Mouse (Mus musculus) heart, embryonic 16.5 days (tissue): ENCODE data around the gene Il10rb. TPM values are rescaled to one million over a fixed set of nuclear protein-coding genes. Genes with fewer than 3 reads are reported as not detected.

ENCODE experiments used
- ATAC-seq: fragments of 200-750 bp; cut with Nextera tagmentation; replicated peaks from 2 replicates; pipeline ENCODE4 v1.8.0; 2017; ENCODE audit warnings: moderate number of reproducible peaks; ENCODE audit not compliant: insufficient read depth, low FRiP score; ENCODE audit errors: extremely low read depth
- H3K27ac ChIP-seq: fragments of 300-500 bp; sonication (generic); 2 replicates; pipeline ENCODE4 v1.5.1; 2014; ENCODE audit warnings: mild to moderate bottlenecking, low read length, control low read depth, moderate library complexity
- H3K27me3 ChIP-seq: fragments of 300-500 bp; sonication (generic); 2 replicates; pipeline ENCODE4 v1.6.1; 2014; ENCODE audit warnings: low read length, mixed read lengths; ENCODE audit not compliant: control insufficient read depth, insufficient read depth
- H3K36me3 ChIP-seq: fragments of 300-500 bp; sonication (generic); 2 replicates; pipeline ENCODE4 v1.6.1; 2014; ENCODE audit not compliant: control insufficient read depth, insufficient read depth
- H3K4me1 ChIP-seq: fragments of 300-500 bp; sonication (generic); 2 replicates; pipeline ENCODE4 v1.6.1; 2014; ENCODE audit warnings: low read length, mixed read lengths; ENCODE audit not compliant: control insufficient read depth, insufficient read depth
- H3K4me2 ChIP-seq: fragments of 300-500 bp; sonication (generic); 2 replicates; pipeline ENCODE4 v1.6.1; 2014; ENCODE audit warnings: low read depth, mild to moderate bottlenecking, control low read depth, low read length
- H3K4me3 ChIP-seq: fragments of 300-500 bp; sonication (generic); 2 replicates; pipeline ENCODE4 v1.5.1; 2014; ENCODE audit warnings: mild to moderate bottlenecking, control low read depth, low read length
- H3K9ac ChIP-seq: fragments of 300-500 bp; sonication (generic); 2 replicates; pipeline ENCODE4 v1.6.1; 2014; ENCODE audit warnings: low read length, control low read depth
- H3K9me3 ChIP-seq: fragments of 300-500 bp; sonication (generic); replicated peaks from 2 replicates; pipeline ENCODE4 v1.6.1; 2016; ENCODE audit warnings: low read length; ENCODE audit not compliant: control insufficient read depth
- WGBS: fragments of 180-500 bp; shearing (Covaris S2); extraction: QIAGEN DNeasy Blood & Tissue Kit; methylation state at CpG from one replicate; pipeline ENCODE4 v1.1.7; 2014; 5-methylcytosine and 5-hydroxymethylcytosine counted together
- polyA plus RNA-seq: library from polyadenylated mRNA; unstranded; fragments of >200 nt; fragmentation: Nextera tagmentation; extraction: Ambion mirVana; gene quantifications from 2 replicates; pipeline ENCODE4 v1.2.1, GENCODE M21; 2015

Gene Il10rb
- polyA plus RNA-seq, 1 experiment from 2014 or later: 71.3 TPM

- WGBS: 86% methylated on average over 5 of the region's 5 CpGs
- Histone ChIP-seq H3K36me3 (no peaks in the 10 kb centered on the region), H3K27ac (peak overlapping the region; percentile 77), H3K4me3 (no peak overlapping the region), H3K4me2 (no peak overlapping the region), H3K4me1 (peaks cover 25% of the 10 kb centered on the region), H3K27me3 (no peaks in the 10 kb centered on the region), H3K9me3 (no peaks in the 10 kb centered on the region), H3K9ac (no peak overlapping the region)
- ATAC-seq: peak; percentile 56; the same call in 1 of the 2 replicates
Measured at GRCm38 (mm10) chr16:91448088-91448487, 42.1 kb downstream of the Il10rb start.

DNA sequence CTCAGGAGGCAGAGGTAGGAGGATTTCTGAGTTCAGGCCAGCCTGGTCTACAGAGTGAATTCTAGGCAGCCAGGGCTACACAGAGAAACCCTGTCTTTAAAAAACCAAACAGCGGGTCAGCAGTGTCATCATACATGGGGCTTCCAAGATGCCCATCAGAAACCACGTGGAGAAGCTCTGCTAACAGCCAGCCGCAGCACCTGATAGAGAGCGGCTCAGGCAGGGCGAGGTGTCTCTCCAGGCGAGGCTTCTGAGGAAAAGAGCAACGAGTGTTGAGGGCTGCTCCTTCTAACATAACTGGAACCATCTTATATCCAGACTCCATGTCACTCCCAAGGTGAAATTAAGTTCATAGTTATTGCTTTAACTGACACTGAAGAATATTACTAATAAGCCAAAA lies 42.9 kb downstream of the Il10rb start:
- no peaks in the 10 kb centered on the region for H3K27me3 ChIP-seq
- no peak for ATAC-seq
- no peak overlapping the region for H3K9ac ChIP-seq
- H3K4me3 ChIP-seq: no peak overlapping the region
- no peak overlapping the region for H3K27ac ChIP-seq
- H3K4me1 ChIP-seq: peaks cover 26% of the 10 kb centered on the region
- no peaks in the 10 kb centered on the region for H3K36me3 ChIP-seq
- no peak overlapping the region for H3K4me2 ChIP-seq
- 73% methylated on average over 7 of the region's 7 CpGs for WGBS
- H3K9me3 ChIP-seq: no peaks in the 10 kb centered on the region

GRCm38 (mm10) chr16:91450137-91451064 lies 44.4 kb downstream of the Il10rb start:
- H3K36me3 ChIP-seq: no peaks in the 10 kb centered on the region
- whole genome bisulfite sequencing: 77% methylated on average over 12 of the region's 12 CpGs
- no peaks in the 10 kb centered on the region for H3K9me3 ChIP-seq
- no peaks in the 10 kb centered on the region for H3K27me3 ChIP-seq
- no peak overlapping the region for H3K4me2 ChIP-seq
- H3K4me3 ChIP-seq: no peak overlapping the region
- no peak overlapping the region for H3K27ac ChIP-seq
- ATAC-seq: no peak
- H3K4me1 ChIP-seq: peaks cover 26% of the 10 kb centered on the region
- no peak overlapping the region for H3K9ac ChIP-seq

DNA sequence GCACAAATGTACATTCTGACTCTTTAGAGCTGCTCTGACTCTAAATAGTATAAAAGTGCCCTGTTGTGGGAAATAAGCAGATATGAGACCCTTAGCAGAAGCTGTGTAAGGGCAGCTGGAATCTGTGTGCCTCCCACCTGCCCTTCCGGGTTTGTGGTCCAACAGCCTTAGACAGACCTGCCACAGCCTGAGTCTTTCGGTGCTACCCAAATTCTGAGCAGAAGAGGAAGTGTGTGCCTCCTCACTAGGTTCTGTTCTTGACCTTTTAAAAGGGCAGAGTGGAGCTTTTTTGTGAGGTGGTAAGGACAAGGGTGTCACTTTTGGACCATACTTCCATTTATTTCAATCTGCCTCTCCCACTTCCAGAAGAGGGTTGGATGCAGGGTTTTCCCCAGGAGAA lies 46.0 kb downstream of the Il10rb start:
- Histone ChIP-seq H3K9me3 (no peaks in the 10 kb centered on the region), H3K4me2 (no peak overlapping the region), H3K27me3 (no peaks in the 10 kb centered on the region), H3K4me3 (no peak overlapping the region), H3K36me3 (no peaks in the 10 kb centered on the region), H3K27ac (peak overlapping the region; percentile 68), H3K9ac (no peak overlapping the region), H3K4me1 (peaks cover 25% of the 10 kb centered on the region)
- no peak for ATAC-seq
- 63% methylated on average over 2 of the region's 2 CpGs for WGBS

GRCm38 (mm10) chr16:91452363-91452896 lies 46.5 kb downstream of the Il10rb start:
- Histone ChIP-seq H3K4me3 (no peak overlapping the region), H3K27ac (peak overlapping the region; percentile 68), H3K27me3 (no peaks in the 10 kb centered on the region), H3K36me3 (no peaks in the 10 kb centered on the region), H3K4me2 (no peak overlapping the region), H3K9me3 (no peaks in the 10 kb centered on the region), H3K9ac (no peak overlapping the region), H3K4me1 (peaks cover 20% of the 10 kb centered on the region)
- WGBS: 33% methylated on average over 6 of the region's 6 CpGs
- 0 out of 2 replicates have a peak, but pooled peaks have one; percentile 7 for ATAC-seq

DNA sequence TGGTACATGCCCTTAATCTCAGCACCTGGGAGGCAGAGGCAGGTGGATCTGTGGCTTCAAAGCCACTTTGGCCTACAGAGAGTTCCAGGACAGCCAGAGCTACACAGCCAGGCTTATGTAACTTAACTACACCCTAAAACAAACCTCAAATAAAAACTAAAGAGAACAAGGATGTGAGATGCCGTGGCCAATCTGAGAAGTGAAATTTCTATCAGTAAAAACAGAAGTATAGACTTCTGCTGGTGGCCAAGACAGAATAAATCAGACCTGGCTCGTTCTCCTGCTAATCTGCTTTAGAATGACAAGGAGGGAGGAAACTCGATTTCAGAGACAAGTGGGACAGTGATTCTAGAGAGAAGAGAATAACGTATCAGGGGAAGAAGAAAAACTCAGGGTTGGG lies 49.9 kb downstream of the Il10rb start:
- Histone ChIP-seq H3K4me2 (no peak overlapping the region), H3K4me1 (peaks cover 20% of the 10 kb centered on the region), H3K4me3 (no peak overlapping the region), H3K9me3 (no peaks in the 10 kb centered on the region), H3K27ac (no peak overlapping the region), H3K9ac (no peak overlapping the region), H3K36me3 (no peaks in the 10 kb centered on the region), H3K27me3 (no peaks in the 10 kb centered on the region)
- ATAC-seq: no peak
- WGBS: 65% methylated on average over 4 of the region's 4 CpGs

DNA sequence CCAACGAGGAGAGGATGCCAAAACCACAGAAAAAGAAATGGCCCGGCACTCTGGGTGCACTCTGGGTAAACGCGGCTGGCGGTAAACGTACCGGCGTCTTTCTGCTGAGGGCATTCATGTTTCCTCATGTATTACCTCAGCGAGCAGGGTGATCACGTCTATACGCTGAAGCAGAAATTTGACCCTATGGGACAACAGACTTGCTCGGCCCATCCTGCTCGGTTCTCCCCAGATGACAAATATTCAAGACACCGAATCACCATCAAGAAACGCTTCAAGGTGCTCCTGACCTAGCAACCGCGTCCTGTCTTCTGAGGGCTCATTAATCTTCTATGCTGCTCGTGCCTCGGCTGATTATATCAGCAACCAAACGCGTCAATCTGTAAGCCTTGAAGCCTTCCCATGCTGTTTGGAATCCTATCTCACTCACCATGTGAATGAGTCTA lies 52.4 kb downstream of the Il10rb start:
- no peak overlapping the region for H3K4me2 ChIP-seq
- H3K4me3 ChIP-seq: no peak overlapping the region
- ATAC-seq: no peak
- H3K4me1 ChIP-seq: peaks cover 13% of the 10 kb centered on the region
- H3K9me3 ChIP-seq: no peaks in the 10 kb centered on the region
- H3K27ac ChIP-seq: no peak overlapping the region
- H3K9ac ChIP-seq: no peak overlapping the region
- no peaks in the 10 kb centered on the region for H3K27me3 ChIP-seq
- 72% methylated on average over 21 of the region's 21 CpGs for WGBS
- no peaks in the 10 kb centered on the region for H3K36me3 ChIP-seq

DNA sequence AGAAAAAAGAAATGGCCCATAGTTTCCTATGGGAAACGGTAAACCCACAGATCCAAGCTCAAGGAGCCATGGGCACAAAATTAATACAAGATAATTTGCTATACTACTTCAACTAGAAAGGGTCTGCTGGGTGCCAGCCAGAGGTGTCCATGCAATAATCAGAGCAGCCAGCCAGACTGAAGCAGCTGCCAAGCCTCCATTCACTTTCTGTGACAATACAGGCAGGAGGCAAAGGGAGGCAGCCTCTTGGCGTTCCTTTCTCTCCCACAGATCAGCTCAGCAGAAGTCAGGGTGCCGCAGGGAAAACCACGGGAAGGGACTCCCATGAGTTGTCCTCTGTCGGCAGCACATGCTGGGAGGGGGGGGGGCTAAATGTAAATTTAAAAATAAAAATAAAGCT lies 53.0 kb downstream of the Il10rb start:
- H3K27ac ChIP-seq: peak overlapping the region; percentile 10
- 32% methylated on average over 5 of the region's 5 CpGs for WGBS
- H3K9me3 ChIP-seq: no peaks in the 10 kb centered on the region
- no peak; the same call in 1 of the 2 replicates for ATAC-seq
- H3K4me1 ChIP-seq: peaks cover 13% of the 10 kb centered on the region
- no peaks in the 10 kb centered on the region for H3K36me3 ChIP-seq
- peak overlapping the region; percentile 7; the same call in 1 of the 2 replicates for H3K9ac ChIP-seq
- H3K4me2 ChIP-seq: peak overlapping the region; percentile 28; the same call in 1 of the 2 replicates
- no peaks in the 10 kb centered on the region for H3K27me3 ChIP-seq
- H3K4me3 ChIP-seq: no peak overlapping the region

GRCm38 (mm10) chr16:91459396-91459795 lies 53.4 kb downstream of the Il10rb start:
- WGBS: 84% methylated on average over 3 of the region's 3 CpGs
- ATAC-seq: no peak
- H3K27ac ChIP-seq: peak overlapping the region; percentile 10
- no peaks in the 10 kb centered on the region for H3K36me3 ChIP-seq
- H3K4me1 ChIP-seq: peaks cover 17% of the 10 kb centered on the region
- no peak overlapping the region for H3K4me3 ChIP-seq
- peak overlapping the region; percentile 28; the same call in 1 of the 2 replicates for H3K4me2 ChIP-seq
- H3K9me3 ChIP-seq: no peaks in the 10 kb centered on the region
- no peaks in the 10 kb centered on the region for H3K27me3 ChIP-seq
- peak overlapping the region; percentile 7; the same call in 1 of the 2 replicates for H3K9ac ChIP-seq
